Mouse (Mus musculus): Measurements from ENCODE around the gene Xkr7. TPM values are rescaled to one million over a fixed set of nuclear protein-coding genes. Genes with fewer than 3 reads are reported as not detected.

Xkr7 gene
- total and polyA plus RNA-seq, 2 experiments from 2014 or later, result 1.1 to 35.5 TPM

GRCm38 (mm10) chr2:153015804-153016203, 15.8 kb upstream of the Xkr7 start:
- no peak for TF ChIP-seq CTCF (IDR thresholded peaks at IDR 0.05)
- ATAC-seq (ENCODE audit: low FRiP score) (no peak), DNase-seq (ENCODE audit: low spot score) (peak; percentile 72)
- peak overlapping the region; percentile 38 for H3K4me2 ChIP-seq (ENCODE audit: low read depth, low read length, poor library complexity, severe bottlenecking)
- H3K27me3 ChIP-seq (ENCODE audit: insufficient read depth, low read length), result no peaks in the 10 kb centered on the region
- H3K9ac ChIP-seq (replicated peaks; ENCODE audit: low read length, poor library complexity, severe bottlenecking), result no peak overlapping the region
- no peaks in the 10 kb centered on the region for H3K9me3 ChIP-seq (ENCODE audit: low read length)
- peak overlapping the region; percentile 93; the same call in 1 of the 2 replicates for H3K4me3 ChIP-seq (ENCODE audit: low read depth, low read length)
- H3K27ac ChIP-seq (ENCODE audit: low read depth, low read length), result peak overlapping the region; percentile 55
- peaks cover 20% of the 10 kb centered on the region for H3K36me3 ChIP-seq (ENCODE audit: insufficient read depth, low read length)
- WGBS, result 29% methylated on average over 7 of the region's 8 CpGs
- H3K4me1 ChIP-seq (ENCODE audit: insufficient read depth, low read length), result peaks cover 7% of the 10 kb centered on the region; the same call in 1 of the 2 replicates

- 46% methylated on average over 5 of the region's 5 CpGs for WGBS
- H3K4me1 ChIP-seq (ENCODE audit: insufficient read depth, low read length), result peaks cover 7% of the 10 kb centered on the region; the same call in 1 of the 2 replicates
- TF ChIP-seq CTCF (IDR thresholded peaks at IDR 0.05), result no peak
- DNase-seq (ENCODE audit: low spot score) (no peak), ATAC-seq (ENCODE audit: low FRiP score) (no peak)
- H3K9me3 ChIP-seq (ENCODE audit: low read length), result no peaks in the 10 kb centered on the region
- no peak overlapping the region for H3K27ac ChIP-seq (ENCODE audit: low read depth, low read length)
- H3K4me3 ChIP-seq (ENCODE audit: low read depth, low read length), result no peak overlapping the region
- H3K9ac ChIP-seq (replicated peaks; ENCODE audit: low read length, poor library complexity, severe bottlenecking), result no peak overlapping the region
- H3K4me2 ChIP-seq (ENCODE audit: low read depth, low read length, poor library complexity, severe bottlenecking), result no peak overlapping the region
- no peaks in the 10 kb centered on the region for H3K27me3 ChIP-seq (ENCODE audit: insufficient read depth, low read length)
- peaks cover 14% of the 10 kb centered on the region for H3K36me3 ChIP-seq (ENCODE audit: insufficient read depth, low read length)
Observed at GRCm38 (mm10) chr2:153016786-153017185, 14.9 kb upstream of the Xkr7 start.

- H3K27ac ChIP-seq (ENCODE audit: low read depth, low read length), result no peak overlapping the region
- no peak for TF ChIP-seq CTCF (IDR thresholded peaks at IDR 0.05)
- ATAC-seq (ENCODE audit: low FRiP score), result no peak
- H3K9me3 ChIP-seq (ENCODE audit: low read length), result no peaks in the 10 kb centered on the region
- no peaks in the 10 kb centered on the region for H3K27me3 ChIP-seq (ENCODE audit: insufficient read depth, low read length)
- DNase-seq (ENCODE audit: low spot score), result no peak
- peaks cover under 1% of the 10 kb centered on the region; the same call in 1 of the 2 replicates for H3K4me1 ChIP-seq (ENCODE audit: insufficient read depth, low read length)
- H3K4me2 ChIP-seq (ENCODE audit: low read depth, low read length, poor library complexity, severe bottlenecking), result no peak overlapping the region
- H3K9ac ChIP-seq (replicated peaks; ENCODE audit: low read length, poor library complexity, severe bottlenecking), result no peak overlapping the region
- H3K36me3 ChIP-seq (ENCODE audit: insufficient read depth, low read length), result no peaks in the 10 kb centered on the region
- WGBS, result 86% methylated on average over 3 of the region's 3 CpGs
- H3K4me3 ChIP-seq (ENCODE audit: low read depth, low read length), result no peak overlapping the region
Observed at GRCm38 (mm10) chr2:153019355-153019754, 12.3 kb upstream of the Xkr7 start.

- Histone ChIP-seq H3K4me3 (ENCODE audit: low read depth, low read length) (no peak overlapping the region), H3K27me3 (ENCODE audit: insufficient read depth, low read length) (no peaks in the 10 kb centered on the region), H3K4me2 (ENCODE audit: low read depth, low read length, poor library complexity, severe bottlenecking) (no peak overlapping the region), H3K36me3 (ENCODE audit: insufficient read depth, low read length) (no peaks in the 10 kb centered on the region), H3K9me3 (ENCODE audit: low read length) (no peaks in the 10 kb centered on the region), H3K27ac (ENCODE audit: low read depth, low read length) (no peak overlapping the region), H3K9ac (replicated peaks; ENCODE audit: low read length, poor library complexity, severe bottlenecking) (no peak overlapping the region), H3K4me1 (ENCODE audit: insufficient read depth, low read length) (no peaks in the 10 kb centered on the region)
- no peak for TF ChIP-seq CTCF (IDR thresholded peaks at IDR 0.05)
- WGBS, result 67% methylated on average over 3 of the region's 3 CpGs
- no peak for ATAC-seq (ENCODE audit: low FRiP score)
- no peak for DNase-seq (ENCODE audit: low spot score)
Observed at GRCm38 (mm10) chr2:153021163-153021562, 10.5 kb upstream of the Xkr7 start.

GRCm38 (mm10) chr2:153022855-153023254, 8.8 kb upstream of the Xkr7 start:
- ATAC-seq (ENCODE audit: low FRiP score) (no peak), DNase-seq (ENCODE audit: low spot score) (no peak)
- WGBS, result 59% methylated on average over 4 of the region's 4 CpGs
- Histone ChIP-seq H3K4me2 (ENCODE audit: low read depth, low read length, poor library complexity, severe bottlenecking) (no peak overlapping the region), H3K4me1 (ENCODE audit: insufficient read depth, low read length) (no peaks in the 10 kb centered on the region), H3K9ac (replicated peaks; ENCODE audit: low read length, poor library complexity, severe bottlenecking) (no peak overlapping the region), H3K4me3 (ENCODE audit: low read depth, low read length) (no peak overlapping the region), H3K9me3 (ENCODE audit: low read length) (no peaks in the 10 kb centered on the region), H3K27me3 (ENCODE audit: insufficient read depth, low read length) (no peaks in the 10 kb centered on the region), H3K36me3 (ENCODE audit: insufficient read depth, low read length) (no peaks in the 10 kb centered on the region), H3K27ac (ENCODE audit: low read depth, low read length) (no peak overlapping the region)
- no peak for TF ChIP-seq CTCF (IDR thresholded peaks at IDR 0.05)

- no peaks in the 10 kb centered on the region for H3K4me1 ChIP-seq (ENCODE audit: insufficient read depth, low read length)
- H3K36me3 ChIP-seq (ENCODE audit: insufficient read depth, low read length), result no peaks in the 10 kb centered on the region
- no peaks in the 10 kb centered on the region for H3K9me3 ChIP-seq (ENCODE audit: low read length)
- WGBS, result 82% methylated on average over 7 of the region's 7 CpGs
- no peaks in the 10 kb centered on the region for H3K27me3 ChIP-seq (ENCODE audit: insufficient read depth, low read length)
- H3K4me2 ChIP-seq (ENCODE audit: low read depth, low read length, poor library complexity, severe bottlenecking), result no peak overlapping the region
- H3K9ac ChIP-seq (replicated peaks; ENCODE audit: low read length, poor library complexity, severe bottlenecking), result no peak overlapping the region
- H3K4me3 ChIP-seq (ENCODE audit: low read depth, low read length), result no peak overlapping the region
- ATAC-seq (ENCODE audit: low FRiP score) (no peak), DNase-seq (ENCODE audit: low spot score) (no peak)
- no peak overlapping the region for H3K27ac ChIP-seq (ENCODE audit: low read depth, low read length)
- no peak for TF ChIP-seq CTCF (IDR thresholded peaks at IDR 0.05)
Observed at GRCm38 (mm10) chr2:153026052-153026451, 5.6 kb upstream of the Xkr7 start.

All from midbrain, postnatal 0 days (tissue).